Mouse (Mus musculus) neural tube, embryonic 15.5 days (tissue): ENCODE data around the gene Mup2. TPM values are rescaled to one million over a fixed set of nuclear protein-coding genes. Genes with fewer than 3 reads are reported as not detected.
"Not testable (repeated sequence)": the region's sequence is repeated elsewhere in the genome, so short reads cannot be mapped to it uniquely, and the experiment has no call there.

Experiments used
- ATAC-seq: fragments of 200-750 bp; cut with Nextera tagmentation; 2 replicates; pipeline ENCODE4 v1.8.0; 2017; ENCODE audit warnings: mild to moderate bottlenecking, moderate TSS enrichment, moderate library complexity; ENCODE audit not compliant: low FRiP score
- H3K27ac ChIP-seq: fragments of 300-500 bp; sonication (generic); replicated peaks from 2 replicates; pipeline ENCODE4 v1.5.1; 2015; ENCODE audit warnings: mild to moderate bottlenecking, inconsistent platforms
- H3K27me3 ChIP-seq: fragments of 300-500 bp; sonication (generic); replicated peaks from 2 replicates; pipeline ENCODE4 v1.6.1; 2015; ENCODE audit warnings: inconsistent platforms
- H3K36me3 ChIP-seq: fragments of 300-500 bp; sonication (generic); 2 replicates; pipeline ENCODE4 v1.6.1; 2015; ENCODE audit warnings: inconsistent platforms
- H3K4me1 ChIP-seq: fragments of 300-500 bp; sonication (generic); 2 replicates; pipeline ENCODE4 v1.6.1; 2015; ENCODE audit warnings: inconsistent platforms
- H3K4me2 ChIP-seq: fragments of 300-500 bp; sonication (generic); 2 replicates; pipeline ENCODE4 v1.6.1; 2015; ENCODE audit warnings: inconsistent platforms, mild to moderate bottlenecking, moderate library complexity
- H3K4me3 ChIP-seq: fragments of 300-500 bp; sonication (generic); replicated peaks from 2 replicates; pipeline ENCODE4 v1.5.1; 2015; ENCODE audit warnings: mild to moderate bottlenecking, inconsistent platforms
- H3K9ac ChIP-seq: fragments of 300-500 bp; sonication (generic); replicated peaks from 2 replicates; pipeline ENCODE4 v1.6.1; 2015; ENCODE audit warnings: mild to moderate bottlenecking, inconsistent platforms
- H3K9me3 ChIP-seq: fragments of 300-500 bp; sonication (generic); replicated peaks from 2 replicates; pipeline ENCODE4 v1.6.1; 2016; ENCODE audit warnings: inconsistent platforms
- polyA plus RNA-seq: library from polyadenylated mRNA; unstranded; fragments of >200 nt; fragmentation: Nextera tagmentation; extraction: Ambion mirVana; gene quantifications from 2 replicates; pipeline ENCODE4 v1.2.1, GENCODE M21; 2015

Mup2 gene
- not detected in 2 replicates for polyA plus RNA-seq

DNA sequence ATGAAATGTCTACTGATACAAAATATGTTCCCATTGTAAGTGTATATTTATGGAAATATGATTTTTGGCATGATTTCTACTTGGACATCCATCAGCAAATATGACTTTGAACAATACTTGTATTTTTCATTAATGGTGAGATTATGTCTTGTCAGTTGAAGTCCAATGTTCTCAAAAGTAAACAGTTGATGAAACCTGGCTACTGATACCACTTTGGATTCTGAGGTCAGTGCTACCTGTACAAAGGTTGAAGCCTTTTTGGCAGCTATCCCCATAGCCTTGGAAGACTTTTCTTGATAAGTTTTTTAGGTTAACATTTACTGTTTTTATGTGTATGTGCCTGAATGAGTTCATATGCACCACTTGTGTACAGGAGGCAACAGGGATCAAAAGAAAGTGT is at the start of gene Mup2:
TSS of gene Mup2 (minus strand) at position 101 of the 400 bp plus-strand sequence.
- not testable (repeated sequence) for H3K36me3 ChIP-seq, H3K4me2 ChIP-seq, H3K9ac ChIP-seq, H3K27me3 ChIP-seq, ATAC-seq, H3K27ac ChIP-seq, H3K9me3 ChIP-seq, H3K4me1 ChIP-seq, H3K4me3 ChIP-seq

Other genes starting within 250 kb of the Mup2 start
- gene Slc46a2, start 239.2 kb downstream of the Mup2 start, polyA plus RNA-seq, result 0.09 and 21.1 TPM in 2 replicates
- not detected in 2 replicates for gene Mup4, start 193.6 kb downstream of the Mup2 start, polyA plus RNA-seq
- not detected in 2 replicates for gene Mup6, start 190.0 kb downstream of the Mup2 start, polyA plus RNA-seq
- gene Mup7, start 83.8 kb downstream of the Mup2 start, polyA plus RNA-seq, result not detected in 2 replicates
- not detected in 2 replicates for gene Mup8, start 68.3 kb upstream of the Mup2 start, polyA plus RNA-seq